Mouse (Mus musculus) cortical plate, adult 2 months (tissue): ENCODE data around the gene Inka2. TPM values are rescaled to one million over a fixed set of nuclear protein-coding genes. Genes with fewer than 3 reads are reported as not detected.
"Not testable (repeated sequence)": the region's sequence is repeated elsewhere in the genome, so short reads cannot be mapped to it uniquely, and the experiment has no call there.

ENCODE experiments used
- H3K27ac ChIP-seq: fragments of 200-500 bp; 2 replicates; pipeline ENCODE4 v1.5.1; 2012; ENCODE audit warnings: low read length, control low read depth, inconsistent platforms; ENCODE audit not compliant: insufficient read depth
- H3K4me1 ChIP-seq: fragments of 200-500 bp; 2 replicates; pipeline ENCODE4 v1.6.1; 2011; ENCODE audit warnings: low read length; ENCODE audit not compliant: control insufficient read depth, insufficient read depth
- H3K4me3 ChIP-seq: fragments of 200-500 bp; 2 replicates; pipeline ENCODE4 v1.5.1; 2011; ENCODE audit warnings: mild to moderate bottlenecking, low read length, control low read depth; ENCODE audit not compliant: insufficient read depth
- CTCF ChIP-seq: fragments of 200-500 bp; IDR thresholded peaks from 2 replicates; pipeline ENCODE4 v1.5.1; 2011; ENCODE audit warnings: mild to moderate bottlenecking, control low read depth, low read length; ENCODE audit not compliant: insufficient read depth; ENCODE audit errors: extremely low read depth
- POLR2A ChIP-seq: fragments of 200-500 bp; IDR thresholded peaks from 2 replicates; pipeline ENCODE4 v1.6.1; 2011; ENCODE audit warnings: mild to moderate bottlenecking, low read length, control low read depth; ENCODE audit not compliant: insufficient read depth; ENCODE audit errors: extremely low read depth
- polyA plus RNA-seq: library from polyadenylated mRNA; depleted of rRNA; stranded (reverse); fragments of >200 nt; gene quantifications from 2 replicates; pipeline ENCODE4 v1.2.3, GENCODE M21; 2012

Gene Inka2
- polyA plus RNA-seq, 1 experiment = 71.9 TPM

DNA sequence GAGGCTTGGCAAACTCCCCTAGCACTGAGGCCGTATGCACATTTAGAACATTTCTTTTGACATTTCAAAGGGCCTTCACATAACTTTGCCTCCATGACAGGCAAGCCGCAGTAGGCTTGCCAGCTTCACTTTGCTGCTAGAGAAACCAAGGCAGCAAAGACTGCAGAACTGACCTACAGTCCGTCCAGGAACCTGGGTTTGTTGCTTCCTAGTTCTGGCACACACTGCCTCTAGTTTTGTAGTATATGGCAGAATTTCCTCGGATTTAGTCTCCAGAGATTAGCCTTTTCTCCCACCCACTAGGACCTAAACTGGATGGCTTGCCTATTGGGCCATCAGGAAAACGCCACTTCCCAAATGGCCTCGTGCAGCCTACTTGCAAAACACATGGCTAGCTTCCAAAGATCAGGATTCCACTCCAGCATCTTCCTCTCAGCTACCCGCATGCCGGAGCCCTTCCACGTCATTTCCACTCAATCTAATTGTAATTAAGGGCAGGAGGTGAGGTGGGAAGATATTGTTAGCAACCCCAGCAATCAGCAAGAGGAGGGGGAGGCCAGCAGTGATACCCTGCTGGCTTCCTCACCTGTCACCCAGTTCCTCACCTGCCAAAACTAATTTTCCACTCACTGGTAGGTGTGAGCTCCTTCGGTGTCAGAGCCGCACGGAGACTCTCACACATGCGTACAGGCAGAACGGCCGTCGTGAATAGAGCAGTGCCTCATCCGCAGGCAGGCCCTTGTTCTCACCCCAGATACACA is 7.8 kb upstream of the Inka2 start:
- Histone ChIP-seq H3K27ac (0 out of 2 replicates have a peak overlapping the region, but pooled peaks have one; percentile 15), H3K4me1 (peaks cover 20% of the 10 kb centered on the region), H3K4me3 (no peak overlapping the region)
- TF ChIP-seq CTCF = no peak
- no peak for TF ChIP-seq POLR2A

DNA sequence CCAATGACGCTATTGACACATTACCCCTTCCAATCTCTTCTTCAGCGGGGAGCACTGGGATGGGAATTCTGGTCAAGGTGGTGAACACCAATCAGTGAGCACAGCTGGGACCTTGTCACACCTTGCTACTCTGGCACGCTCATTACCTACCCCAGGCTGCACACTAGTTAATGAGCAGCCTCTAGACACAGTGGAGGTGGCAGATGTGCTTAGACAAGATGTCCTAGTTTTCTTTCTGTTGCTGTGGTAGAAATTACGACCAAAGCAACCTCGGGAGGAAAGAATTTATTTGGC is 7.3 kb upstream of the Inka2 start:
- Histone ChIP-seq H3K27ac (no peak overlapping the region), H3K4me1 (peaks cover 20% of the 10 kb centered on the region), H3K4me3 (no peak overlapping the region)
- TF ChIP-seq CTCF (no peak), POLR2A (no peak)

DNA sequence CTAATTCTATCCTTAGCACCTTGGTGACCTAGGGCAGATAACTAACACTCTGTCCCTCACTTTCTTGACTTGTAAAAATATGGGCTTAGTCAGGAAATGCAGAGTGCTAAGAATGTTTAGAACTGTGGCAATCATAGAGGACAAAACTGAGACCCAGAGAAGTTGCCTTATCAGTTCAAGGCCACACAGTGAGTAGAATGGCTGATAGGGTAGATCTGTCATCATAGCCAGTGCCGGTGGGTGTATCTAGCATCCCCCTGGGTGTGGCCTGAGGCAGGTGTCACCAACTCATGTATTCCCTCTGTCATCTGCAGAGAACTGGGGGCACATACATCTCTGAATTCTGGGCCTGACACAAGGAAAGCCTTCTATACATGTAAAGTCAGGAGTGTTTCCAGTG is 6.1 kb upstream of the Inka2 start:
- H3K4me1 ChIP-seq = peaks cover 20% of the 10 kb centered on the region
- no peak overlapping the region for H3K4me3 ChIP-seq
- no peak for TF ChIP-seq CTCF
- TF ChIP-seq POLR2A = no peak
- no peak overlapping the region for H3K27ac ChIP-seq

DNA sequence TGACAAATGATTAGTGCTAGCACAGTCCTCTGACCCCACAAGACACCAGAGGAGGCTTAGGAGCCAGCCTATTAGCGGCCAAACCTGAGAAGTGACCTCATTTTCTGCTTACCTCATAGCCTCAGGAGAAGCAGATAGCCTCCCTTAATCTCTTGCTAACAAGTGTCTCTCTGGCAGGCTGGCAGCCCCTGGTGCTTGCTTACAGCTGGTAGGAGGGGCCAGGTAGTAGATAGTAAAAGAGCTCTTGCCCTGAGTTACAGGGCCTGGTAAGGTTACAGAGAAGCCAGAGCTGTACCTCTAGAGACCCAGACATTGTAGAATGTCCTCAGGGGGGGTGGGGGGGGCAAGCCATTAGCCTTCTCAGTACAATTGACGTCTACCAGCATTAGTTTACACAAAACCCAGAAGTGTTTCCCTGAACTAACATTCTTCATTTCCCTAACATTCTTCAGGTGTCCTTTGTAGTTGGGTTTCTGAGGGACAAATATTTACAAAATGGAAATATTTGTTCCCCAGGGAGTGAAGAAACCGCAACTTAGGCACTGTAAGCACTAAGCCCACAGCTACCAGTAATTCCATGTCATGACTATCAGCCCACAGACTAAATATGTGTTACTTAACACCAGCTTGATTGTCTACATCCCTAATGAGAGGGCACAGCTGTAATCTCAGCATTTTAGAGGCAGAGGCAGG is 5.0 kb upstream of the Inka2 start:
- TF ChIP-seq POLR2A (no peak), CTCF (no peak)
- H3K27ac ChIP-seq = no peak overlapping the region
- H3K4me1 ChIP-seq = peaks cover 17% of the 10 kb centered on the region
- H3K4me3 ChIP-seq = no peak overlapping the region

DNA sequence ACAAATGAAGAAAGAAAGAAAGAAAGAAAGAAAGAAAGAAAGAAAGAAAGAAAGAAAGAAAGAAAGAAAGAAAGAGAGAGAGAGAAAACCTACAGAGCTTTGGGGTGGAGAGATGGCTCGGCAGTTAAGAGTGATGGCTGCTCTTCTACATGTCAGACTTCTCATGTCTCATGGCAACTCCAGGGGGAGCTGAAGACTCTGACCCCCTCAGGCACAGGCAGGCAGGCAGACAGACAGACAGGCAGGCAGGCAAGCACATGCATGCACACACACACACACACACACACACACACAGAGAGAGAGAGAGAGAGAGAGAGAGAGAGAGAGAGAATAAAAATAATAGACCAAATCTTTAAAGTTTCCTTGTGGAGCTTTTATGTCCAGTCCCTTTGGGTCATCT is 3.6 kb upstream of the Inka2 start:
- H3K27ac ChIP-seq, H3K4me3 ChIP-seq: not testable (repeated sequence)
- peaks cover 11% of the 10 kb centered on the region for H3K4me1 ChIP-seq

DNA sequence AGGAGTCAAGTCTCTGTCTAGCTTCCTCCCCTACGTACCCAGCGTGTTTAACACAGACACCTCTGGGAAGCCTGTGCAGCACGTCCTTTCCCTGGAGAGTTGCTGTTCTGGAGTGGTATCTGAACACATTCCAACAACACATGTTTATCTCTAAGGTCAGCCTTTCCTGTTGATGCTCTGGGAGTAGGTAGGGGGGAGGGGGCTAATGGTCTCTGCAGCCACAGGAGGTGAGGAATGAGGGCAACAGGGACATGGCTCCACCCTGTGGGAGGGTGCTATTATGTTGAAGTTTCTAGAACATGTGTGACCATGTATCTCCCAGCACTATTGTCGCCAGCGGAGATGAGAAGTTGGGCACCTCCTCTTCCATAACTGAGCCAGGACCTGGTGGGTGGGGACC is 3.0 kb upstream of the Inka2 start:
- TF ChIP-seq POLR2A = no peak
- no peak for TF ChIP-seq CTCF

DNA sequence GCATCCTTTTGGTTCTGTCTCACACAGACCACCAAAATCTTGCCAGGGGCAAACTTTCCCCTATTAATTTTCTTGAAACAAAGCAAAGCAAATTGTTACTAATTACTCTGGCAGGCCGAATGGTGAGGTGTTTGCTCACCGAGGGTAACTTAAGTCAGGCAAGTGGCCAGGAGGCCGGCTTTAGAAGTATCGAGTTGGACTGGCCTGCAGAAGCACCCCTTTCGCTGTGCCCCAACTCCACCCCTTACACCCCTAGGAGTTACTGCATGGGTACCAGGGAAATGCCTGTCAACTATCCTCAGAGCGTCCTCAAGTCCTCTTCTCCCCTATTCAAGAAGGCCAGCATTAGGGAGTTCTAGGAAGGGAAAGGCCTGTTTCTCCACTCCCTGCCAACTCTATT is 828 bp upstream of the Inka2 start:
- Histone ChIP-seq H3K4me1 (peaks cover 2% of the 10 kb centered on the region; the same call in 1 of the 2 replicates), H3K4me3 (no peak overlapping the region), H3K27ac (no peak overlapping the region)
- TF ChIP-seq POLR2A = no peak
- no peak for TF ChIP-seq CTCF

More for the DNA sequence above, 3.0 kb upstream of the Inka2 start:
- Histone ChIP-seq H3K4me1 (peaks cover 9% of the 10 kb centered on the region), H3K4me3 (no peak overlapping the region), H3K27ac (no peak overlapping the region)

DNA sequence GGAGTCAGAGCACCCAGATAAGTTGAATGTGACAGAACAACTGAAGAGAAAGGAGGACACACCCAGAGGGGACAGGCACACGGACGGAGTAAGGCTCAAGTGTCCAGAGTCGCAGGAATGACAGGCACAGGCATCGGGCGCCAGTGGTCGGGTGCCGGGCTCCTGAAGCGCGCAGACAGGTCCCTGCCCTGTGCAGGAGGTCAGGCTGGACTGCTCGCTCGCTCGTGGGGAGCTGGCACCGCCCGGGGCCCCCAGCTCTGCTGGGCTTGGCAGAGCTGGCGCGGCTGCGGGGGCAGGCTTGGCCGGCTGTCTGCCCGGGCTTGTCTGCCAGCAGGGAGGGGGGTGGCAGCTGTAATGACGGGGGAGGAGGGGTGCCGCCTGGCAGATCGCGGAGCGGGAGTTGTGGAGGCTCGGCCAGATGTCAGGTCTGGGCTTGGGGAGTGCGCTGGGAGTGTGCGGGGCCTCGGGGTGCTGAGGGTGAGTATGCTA is 706 bp downstream of the Inka2 start:
- Histone ChIP-seq H3K4me1 (peaks cover 8% of the 10 kb centered on the region), H3K4me3 (peak overlapping the region; percentile 94), H3K27ac (peak overlapping the region; percentile 99)
- TF ChIP-seq POLR2A = no peak
- TF ChIP-seq CTCF = no peak

DNA sequence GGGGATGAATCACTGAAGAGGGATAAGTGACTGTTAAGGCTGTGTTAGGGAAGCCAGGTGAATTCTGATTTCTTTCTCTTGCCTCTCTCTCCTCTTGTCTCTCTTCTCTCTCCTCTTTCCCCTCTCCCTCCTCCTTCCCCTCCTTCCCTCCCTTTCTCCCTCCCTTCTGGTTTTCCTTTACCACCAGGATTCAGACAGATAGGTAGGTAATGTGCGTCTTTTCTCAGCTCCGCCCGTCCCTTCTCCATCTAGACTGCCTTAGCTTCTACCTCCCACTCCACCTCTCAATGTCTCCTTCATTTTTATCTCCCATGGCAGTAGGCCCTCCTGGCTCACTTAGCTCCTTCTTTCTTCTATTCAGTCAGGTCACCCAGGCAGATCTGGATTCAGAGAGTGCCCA is 1.2 kb downstream of the Inka2 start:
- peak; percentile 33 for TF ChIP-seq POLR2A
- no peak for TF ChIP-seq CTCF
- peaks cover 9% of the 10 kb centered on the region for H3K4me1 ChIP-seq
- peak overlapping the region; percentile 94 for H3K4me3 ChIP-seq
- peak overlapping the region; percentile 99 for H3K27ac ChIP-seq

DNA sequence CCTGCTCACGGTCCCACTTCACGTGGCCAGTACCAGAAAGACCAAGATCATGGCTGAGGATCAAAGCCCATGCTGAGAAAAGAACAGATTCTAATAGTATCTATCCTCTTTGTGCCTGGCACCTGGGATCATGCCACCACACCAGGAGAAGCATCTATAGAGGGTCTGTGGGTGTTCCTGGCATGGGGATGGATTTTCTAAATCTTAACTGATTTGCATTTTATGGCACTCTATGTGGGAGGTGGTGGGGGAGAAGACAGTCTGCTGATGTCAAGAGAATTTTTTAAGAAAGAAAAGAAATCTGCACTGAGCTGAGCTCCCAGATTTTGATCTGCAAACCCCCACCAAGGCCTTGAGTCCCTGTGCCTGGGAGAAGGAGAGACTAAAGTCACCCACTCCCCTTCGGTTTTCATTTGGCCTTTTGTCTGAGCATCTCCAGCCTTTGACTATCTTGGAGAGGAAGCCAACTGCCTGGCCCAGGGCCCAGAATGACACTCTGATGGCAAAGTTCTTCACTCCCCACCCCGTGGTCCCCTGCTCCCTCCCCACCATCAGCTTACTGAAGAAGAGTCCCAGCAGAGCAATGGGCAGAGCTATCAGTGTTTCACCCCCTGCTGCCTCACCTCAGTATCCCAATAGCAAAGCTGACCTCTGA is 2.1 kb downstream of the Inka2 start:
- peak overlapping the region; percentile 94 for H3K4me3 ChIP-seq
- peak overlapping the region; percentile 99 for H3K27ac ChIP-seq
- TF ChIP-seq POLR2A = peak; percentile 50
- TF ChIP-seq CTCF = no peak
- peaks cover 9% of the 10 kb centered on the region for H3K4me1 ChIP-seq
